Mouse (Mus musculus) heart, adult 18-20 months (tissue): ENCODE results near the gene Aim2. TPM values are rescaled to one million over a fixed set of nuclear protein-coding genes. Genes with fewer than 3 reads are reported as not detected.
"Not testable (repeated sequence)": the region's sequence is repeated elsewhere in the genome, so short reads cannot be mapped to it uniquely, and the experiment has no call there.

ENCODE experiments used
- DNase-seq, 2 experiments: peaks; one replicate each; pipeline ENCODE4 v3.0.0; 2021 to 2022; ENCODE audit warnings: mixed read lengths in 1 of 2
- total RNA-seq, 2 experiments: library from RNA; stranded (reverse); gene quantifications; 2 replicates each; pipeline ENCODE4 v1.2.3; 2021

Gene Aim2
- total RNA-seq, 2 experiments from 2014 or later = 1.2 to 1.6 TPM

DNA sequence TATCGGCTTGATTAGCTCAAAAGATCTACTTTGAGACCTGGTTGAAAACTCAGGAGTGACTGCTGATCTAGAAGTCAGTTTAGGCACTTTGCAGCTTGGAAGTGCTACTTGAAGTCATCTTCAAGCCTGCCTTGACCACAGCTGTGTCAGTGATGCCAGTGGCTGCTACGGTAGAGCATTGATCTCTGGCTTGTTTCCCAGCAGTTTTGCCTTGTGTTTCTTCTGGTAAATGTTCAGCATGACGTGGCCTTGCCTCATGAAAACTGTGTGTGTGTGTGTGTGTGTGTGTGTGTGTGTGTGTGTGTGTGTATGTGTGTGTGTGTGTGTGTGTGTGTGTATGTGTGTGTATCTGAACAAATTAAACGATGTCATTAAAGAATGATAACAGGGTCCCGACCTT lies 106.1 kb downstream of the Aim2 start:
- DNase-seq = no peak

DNA sequence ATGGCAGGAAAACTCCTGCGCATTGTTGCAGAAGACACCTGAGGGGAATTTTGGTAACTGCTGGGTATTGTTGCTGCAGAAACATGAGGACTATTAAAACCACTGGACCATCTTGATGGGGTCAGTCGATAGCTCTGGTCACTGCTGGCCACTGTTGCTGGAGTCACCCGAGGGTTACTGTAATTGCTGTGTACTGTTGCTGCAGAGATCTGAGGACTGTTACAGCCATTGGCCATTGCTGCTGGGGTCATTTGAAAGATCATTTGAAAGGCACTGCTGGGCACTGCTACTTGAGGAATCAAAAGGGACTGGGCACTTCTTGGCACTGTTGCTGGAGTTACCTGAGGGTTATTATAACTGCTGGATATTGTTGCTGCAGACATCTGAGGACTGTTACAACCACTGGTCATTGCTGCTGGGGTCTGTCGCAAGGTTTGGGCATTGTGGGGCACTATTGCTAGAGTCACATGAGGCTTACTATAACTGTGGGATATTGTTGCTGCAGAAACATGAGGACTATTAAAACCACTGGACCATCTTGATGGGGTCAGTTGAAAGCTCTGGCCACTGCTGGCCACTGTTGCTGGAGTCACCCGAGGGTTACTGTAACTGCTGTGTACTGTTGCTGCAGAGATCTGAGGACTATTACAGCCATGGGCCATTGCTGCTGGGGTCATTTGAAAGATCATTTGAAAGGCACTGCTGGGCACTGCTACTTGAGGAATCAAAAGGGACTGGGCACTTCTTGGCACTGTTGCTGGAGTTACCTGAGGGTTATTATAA lies 129.9 kb downstream of the Aim2 start:
- not testable (repeated sequence) for DNase-seq

DNA sequence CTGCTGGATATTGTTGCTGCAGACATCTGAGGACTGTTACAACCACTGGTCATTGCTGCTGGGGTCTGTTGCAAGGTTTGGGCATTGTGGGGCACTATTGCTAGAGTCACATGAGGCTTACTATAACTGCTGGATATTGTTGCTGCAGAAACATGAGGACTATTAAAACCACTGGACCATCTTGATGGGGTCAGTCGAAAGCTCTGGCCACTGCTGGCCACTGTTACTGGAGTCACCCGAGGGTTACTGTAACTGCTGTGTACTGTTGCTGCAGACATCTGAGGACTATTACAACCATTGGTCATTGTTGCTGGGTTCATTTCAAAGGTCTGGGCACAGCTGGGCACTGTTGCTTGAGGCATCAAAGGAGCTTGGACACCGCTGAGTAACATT lies 130.5 kb downstream of the Aim2 start:
- DNase-seq = not testable (repeated sequence)

DNA sequence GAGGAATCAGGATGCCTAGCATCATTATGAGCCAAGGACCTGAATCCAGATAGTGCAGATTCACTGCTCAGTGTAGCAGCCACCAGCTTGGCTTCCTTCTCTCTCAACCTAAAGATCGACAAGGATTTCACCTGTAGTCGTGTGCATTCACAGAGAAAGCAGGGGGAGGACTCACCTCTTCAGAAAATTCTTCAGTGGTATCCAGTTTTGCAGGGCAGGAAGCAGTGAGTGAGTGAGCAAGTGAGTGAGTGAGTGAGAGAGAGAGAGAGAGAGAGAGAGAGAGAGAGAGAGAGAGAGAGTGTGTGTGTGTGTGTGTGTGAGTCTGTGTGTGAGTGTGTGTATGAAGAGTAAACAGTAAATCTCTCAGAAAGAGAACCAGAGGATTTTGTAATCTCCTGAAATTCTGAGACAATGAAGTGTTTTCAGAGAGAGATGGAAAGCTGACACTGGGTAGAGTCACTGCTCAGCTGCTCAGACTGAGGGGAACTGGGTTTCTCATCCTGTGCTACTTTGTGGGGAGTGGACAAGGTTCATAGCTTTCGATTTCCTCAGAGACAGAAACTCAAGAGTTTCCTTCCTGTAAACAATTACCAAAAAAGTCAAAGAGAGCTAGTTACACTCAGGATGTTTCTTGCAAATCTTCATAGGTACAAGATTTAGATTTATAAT lies 140.3 kb downstream of the Aim2 start, which contains the start of gene Ifi206:
TSS of gene Ifi206 (minus strand) at position 230 of the 669 bp plus-strand sequence.
- peak in 1 of 2 experiments; percentile 6 for DNase-seq

DNA sequence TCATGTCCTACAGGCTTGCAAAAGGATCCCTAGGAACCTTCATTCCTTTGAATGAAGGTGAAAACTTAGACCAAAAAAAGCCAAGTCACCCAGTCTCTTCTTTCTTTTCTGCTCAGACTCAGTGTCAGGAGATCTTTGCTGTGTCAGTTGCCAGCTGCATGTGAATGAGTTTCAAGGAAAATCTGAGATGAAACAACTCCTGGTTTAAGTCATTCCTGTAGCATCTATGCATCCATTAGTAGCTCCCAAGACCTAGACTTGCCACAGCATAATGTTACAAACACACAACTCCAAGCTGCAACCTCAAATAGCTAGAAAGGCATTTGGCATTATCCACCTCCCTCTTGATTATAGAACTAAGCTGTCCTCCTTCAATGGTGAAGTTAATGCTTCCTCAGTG lies 140.8 kb downstream of the Aim2 start:
- not testable (repeated sequence) for DNase-seq

DNA sequence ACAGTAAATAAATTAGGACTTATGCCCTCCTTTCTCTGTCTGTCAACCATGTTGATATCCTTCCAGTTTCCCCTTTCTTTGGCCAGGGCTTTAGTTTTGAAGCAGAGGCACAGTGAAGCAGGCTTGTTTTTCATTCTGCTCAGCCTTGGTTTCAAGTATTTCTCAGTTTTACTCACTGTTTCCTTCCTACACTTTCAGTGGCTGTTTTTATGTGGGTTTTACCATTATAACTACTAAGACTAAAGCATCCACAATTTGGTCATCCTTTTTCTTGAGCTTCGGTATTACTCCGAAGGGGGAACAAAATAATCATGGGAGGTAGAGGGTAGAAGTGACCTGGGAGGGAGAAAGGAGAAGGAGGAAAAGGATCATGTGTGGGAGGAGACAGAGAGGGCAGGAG lies 159.9 kb downstream of the Aim2 start:
- not testable (repeated sequence) for DNase-seq

Other genes with a start within 250 kb of the Aim2 start
- gene Olfr1408, start 213.5 kb upstream of the Aim2 start, total RNA-seq = not detected
- gene Olfr1406, start 160.2 kb upstream of the Aim2 start, total RNA-seq = not detected
- gene Olfr218, start 153.1 kb upstream of the Aim2 start, total RNA-seq = not detected
- gene Olfr1404, start 138.5 kb upstream of the Aim2 start, total RNA-seq = not detected
- gene Fcer1a, start 123.7 kb upstream of the Aim2 start, total RNA-seq = not detected
- gene Olfr418, start 84.9 kb upstream of the Aim2 start, total RNA-seq = not detected
- not detected for gene Mptx2, start 73.1 kb upstream of the Aim2 start, total RNA-seq
- 1 to 10 TPM in 1 of 2 experiments, under 1 TPM in 1; 0.30 to 1.0 TPM for gene Ackr1, start 17.1 kb upstream of the Aim2 start, total RNA-seq
- 1 to 10 TPM; 2.1 to 2.3 TPM for gene Cadm3, start 16.8 kb downstream of the Aim2 start, total RNA-seq
- gene Ifi206, start 140.2 kb downstream of the Aim2 start, total RNA-seq = under 1 TPM; 0.17 to 0.93 TPM
- gene Ifi214, start 185.1 kb downstream of the Aim2 start, total RNA-seq = under 1 TPM in 1 of 2 experiments, not detected in 1; 0.33 TPM
- gene Ifi213, start 248.4 kb downstream of the Aim2 start, total RNA-seq = under 1 TPM; 0.17 to 0.90 TPM